Mouse (Mus musculus) left cerebral cortex, adult 8-10 months (tissue): ENCODE measurements at regions not wholly inside any gene's neighbourhood (a gene's known extent, or its start where the extent isn't known, plus 50 kb on each side); places are given as distances from the start of the nearest gene placed in this dataset.

ENCODE experiments used
- DNase-seq, 2 experiments: peaks; one replicate each; pipeline ENCODE4 v3.0.0; 2022; ENCODE audit warnings: low spot score in 2 of 2

GRCm38 (mm10) chr10:70336741-70337140 lies 91.8 kb downstream of the Slc16a9 start:
- DNase-seq, result no peak

- no peak for DNase-seq
These were observed 80.9 kb upstream of the Fam13c start for GRCm38 (mm10) chr10:70359421-70359820.

GRCm38 (mm10) chr10:70359834-70360233 lies 80.4 kb upstream of the Fam13c start:
- DNase-seq, result no peak

- DNase-seq, result no peak
These were observed 77.2 kb upstream of the Fam13c start for GRCm38 (mm10) chr10:70363054-70363453.

GRCm38 (mm10) chr10:70364218-70364975 lies 75.9 kb upstream of the Fam13c start:
- no peak for DNase-seq

- no peak for DNase-seq
These were observed 75.3 kb upstream of the Fam13c start for GRCm38 (mm10) chr10:70364976-70365345.

GRCm38 (mm10) chr10:70365504-70365903 lies 74.8 kb upstream of the Fam13c start:
- no peak for DNase-seq

- no peak for DNase-seq
These were observed 72.4 kb upstream of the Fam13c start for GRCm38 (mm10) chr10:70367866-70368265.

- peak; percentile 36 to 49 for DNase-seq
These were observed 71.6 kb upstream of the Fam13c start for GRCm38 (mm10) chr10:70368685-70369084.

GRCm38 (mm10) chr10:70372411-70373136 lies 67.7 kb upstream of the Fam13c start:
- peak in 1 of 2 experiments; percentile 43 for DNase-seq

GRCm38 (mm10) chr10:70373207-70373606 lies 67.1 kb upstream of the Fam13c start:
- DNase-seq, result no peak

GRCm38 (mm10) chr10:70373836-70374235 lies 66.4 kb upstream of the Fam13c start:
- no peak for DNase-seq

GRCm38 (mm10) chr10:70374726-70375125 lies 65.6 kb upstream of the Fam13c start:
- DNase-seq, result no peak

GRCm38 (mm10) chr10:70380041-70380651 lies 60.1 kb upstream of the Fam13c start:
- peak in 1 of 2 experiments; percentile 72 for DNase-seq

- DNase-seq, result no peak
These were observed 55.6 kb upstream of the Fam13c start for GRCm38 (mm10) chr10:70384689-70385088.

- no peak for DNase-seq
These were observed 52.6 kb upstream of the Fam13c start for GRCm38 (mm10) chr10:70387729-70388128.
